Mouse (Mus musculus) WW6 (cell line): ENCODE data around the gene Zbed3.
A peak's percentile ranks its signal among the peaks of the same experiment; 100 is the strongest.
"Not testable (repeated sequence)": the region's sequence is repeated elsewhere in the genome, so short reads cannot be mapped to it uniquely, and the experiment has no call there.

Experiments
- DNase-seq: peaks from one replicate; pipeline ENCODE4 v3.0.0-alpha.2; 2013; ENCODE audit warnings: low read depth, low spot score

Gene Zbed3

GRCm38 (mm10) chr13:95332086-95332899 is 8.9 kb downstream of the Zbed3 start:
- DNase-seq = no peak

- DNase-seq = peak; percentile 24
These were observed 12.8 kb downstream of the Zbed3 start for GRCm38 (mm10) chr13:95336122-95336677.

GRCm38 (mm10) chr13:95343470-95343869 is 20.1 kb downstream of the Zbed3 start:
- no peak for DNase-seq

- no peak for DNase-seq
These were observed 22.5 kb downstream of the Zbed3 start for GRCm38 (mm10) chr13:95345869-95346268.

GRCm38 (mm10) chr13:95347018-95347696 is 23.7 kb downstream of the Zbed3 start:
- DNase-seq = peak; percentile 29

- DNase-seq = no peak
These were observed 25.1 kb downstream of the Zbed3 start for GRCm38 (mm10) chr13:95348476-95348875.

GRCm38 (mm10) chr13:95358223-95358622 is 34.8 kb downstream of the Zbed3 start:
- no peak for DNase-seq

GRCm38 (mm10) chr13:95363440-95363839 is 40.0 kb downstream of the Zbed3 start:
- no peak for DNase-seq

GRCm38 (mm10) chr13:95366356-95366755 is 42.9 kb downstream of the Zbed3 start:
- DNase-seq = no peak

GRCm38 (mm10) chr13:95374701-95375553 is 51.5 kb downstream of the Zbed3 start, which contains the start of gene Aggf1:
TSS of gene Aggf1 (minus strand) at chr13:95375352.
- peak; percentile 71 for DNase-seq

- DNase-seq = no peak
These were observed 52.1 kb downstream of the Zbed3 start for GRCm38 (mm10) chr13:95375554-95375914.

- DNase-seq = not testable (repeated sequence)
These were observed 53.4 kb downstream of the Zbed3 start for GRCm38 (mm10) chr13:95376689-95377289.

- DNase-seq = no peak
These were observed 55.3 kb downstream of the Zbed3 start for GRCm38 (mm10) chr13:95378696-95379095.

- no peak for DNase-seq
These were observed 59.0 kb downstream of the Zbed3 start for GRCm38 (mm10) chr13:95382418-95382817.
